Mouse (Mus musculus) stomach, embryonic 14.5 days (tissue): Measurements from ENCODE around the gene Mt4. TPM values are rescaled to one million over a fixed set of nuclear protein-coding genes. Genes with fewer than 3 reads are reported as not detected.

ENCODE experiments used
- ATAC-seq: fragments of 200-750 bp; cut with Nextera tagmentation; 2 replicates; pipeline ENCODE4 v1.8.0; 2017; ENCODE audit warnings: low read depth, moderate TSS enrichment; ENCODE audit not compliant: insufficient number of reproducible peaks, insufficient read depth, low FRiP score
- H3K27ac ChIP-seq: fragments of 300-500 bp; sonication (generic); 2 replicates; pipeline ENCODE4 v1.5.1; 2014; ENCODE audit warnings: mild to moderate bottlenecking, low read length, moderate library complexity, mixed read lengths
- H3K27me3 ChIP-seq: fragments of 300-500 bp; sonication (generic); 2 replicates; pipeline ENCODE4 v1.6.1; 2014; ENCODE audit warnings: low read length, control low read depth, mixed read lengths; ENCODE audit not compliant: control insufficient read depth, insufficient read depth
- H3K36me3 ChIP-seq: fragments of 300-500 bp; sonication (generic); 2 replicates; pipeline ENCODE4 v1.6.1; 2014; ENCODE audit warnings: mild to moderate bottlenecking, control low read depth, low read length, moderate library complexity, mixed read lengths; ENCODE audit not compliant: control insufficient read depth, insufficient read depth
- H3K4me1 ChIP-seq: fragments of 300-500 bp; sonication (generic); 2 replicates; pipeline ENCODE4 v1.6.1; 2014; ENCODE audit warnings: low read length, control low read depth, mixed read lengths; ENCODE audit not compliant: control insufficient read depth, insufficient read depth
- H3K4me2 ChIP-seq: fragments of 300-500 bp; sonication (generic); replicated peaks from 2 replicates; pipeline ENCODE4 v1.6.1; 2014; ENCODE audit warnings: low read depth, low read length, control low read depth
- H3K4me3 ChIP-seq: fragments of 300-500 bp; sonication (generic); 2 replicates; pipeline ENCODE4 v1.5.1; 2014; ENCODE audit warnings: low read depth, low read length, control low read depth
- H3K9ac ChIP-seq: fragments of 300-500 bp; sonication (generic); replicated peaks from 2 replicates; pipeline ENCODE4 v1.6.1; 2014; ENCODE audit warnings: low read depth, mild to moderate bottlenecking, control low read depth, low read length, moderate library complexity, mixed read lengths
- H3K9me3 ChIP-seq: fragments of 300-500 bp; sonication (generic); 2 replicates; pipeline ENCODE4 v1.6.1; 2016; ENCODE audit warnings: low read depth, low read length, control low read depth; ENCODE audit not compliant: control insufficient read depth
- WGBS: fragments of 180-500 bp; shearing (Covaris S2); extraction: QIAGEN DNeasy Blood & Tissue Kit; methylation state at CpG from one replicate; pipeline ENCODE4 v1.1.7; 2014; 5-methylcytosine and 5-hydroxymethylcytosine counted together
- polyA plus RNA-seq: library from polyadenylated mRNA; unstranded; fragments of >200 nt; fragmentation: Nextera tagmentation; extraction: Ambion mirVana; gene quantifications from 2 replicates; pipeline ENCODE4 v1.2.1, GENCODE M21; 2014

Gene Mt4
- polyA plus RNA-seq, 1 experiment from 2014 or later = not detected

GRCm38 (mm10) chr8:94177716-94178390 lies 40.9 kb downstream of the Mt4 start:
- peaks cover 26% of the 10 kb centered on the region; the same call in 1 of the 2 replicates for H3K27me3 ChIP-seq
- H3K9ac ChIP-seq = no peak overlapping the region
- no peak overlapping the region for H3K4me3 ChIP-seq
- WGBS = 68% methylated on average over 7 of the region's 7 CpGs
- no peak for ATAC-seq
- H3K4me1 ChIP-seq = peaks cover 15% of the 10 kb centered on the region; the same call in 1 of the 2 replicates
- no peaks in the 10 kb centered on the region for H3K36me3 ChIP-seq
- no peak overlapping the region for H3K4me2 ChIP-seq
- H3K9me3 ChIP-seq = no peaks in the 10 kb centered on the region
- H3K27ac ChIP-seq = no peak overlapping the region

- peak within 1 kb of the TSS; percentile 44 for H3K4me3 ChIP-seq
- peaks cover 15% of the 10 kb centered on the region; the same call in 1 of the 2 replicates for H3K4me1 ChIP-seq
- H3K9ac ChIP-seq = peak within 1 kb of the TSS; percentile 47
- peak within 1 kb of the TSS; percentile 80 for H3K4me2 ChIP-seq
- peak; percentile 92 for ATAC-seq
- peaks cover 27% of the 10 kb centered on the region for H3K27me3 ChIP-seq
- under 1% methylated on average over 50 of the region's 50 CpGs for WGBS
- no peaks in the 10 kb centered on the region for H3K36me3 ChIP-seq
- H3K27ac ChIP-seq = peak within 1 kb of the TSS; percentile 78
- no peaks in the 10 kb centered on the region for H3K9me3 ChIP-seq
These were observed 42.1 kb downstream of the Mt4 start, which contains the start of gene Mt1 for GRCm38 (mm10) chr8:94178857-94179712. Gene Mt1 (plus strand): TSS chr8:94179082.

GRCm38 (mm10) chr8:94179713-94180560 lies 42.9 kb downstream of the Mt4 start:
- no peak for ATAC-seq
- Histone ChIP-seq H3K27me3 (peaks cover 27% of the 10 kb centered on the region), H3K4me3 (peak overlapping the region; percentile 44), H3K4me2 (peak overlapping the region; percentile 80), H3K9ac (peak overlapping the region; percentile 47), H3K9me3 (no peaks in the 10 kb centered on the region), H3K27ac (peak overlapping the region; percentile 78), H3K4me1 (peaks cover 15% of the 10 kb centered on the region; the same call in 1 of the 2 replicates), H3K36me3 (no peaks in the 10 kb centered on the region)
- WGBS = 7% methylated on average over 25 of the region's 25 CpGs

- no peak overlapping the region for H3K27ac ChIP-seq
- H3K4me2 ChIP-seq = peak overlapping the region; percentile 80
- no peak overlapping the region for H3K9ac ChIP-seq
- peak overlapping the region; percentile 44; the same call in 1 of the 2 replicates for H3K4me3 ChIP-seq
- peaks cover 27% of the 10 kb centered on the region for H3K27me3 ChIP-seq
- no peaks in the 10 kb centered on the region for H3K36me3 ChIP-seq
- H3K9me3 ChIP-seq = no peaks in the 10 kb centered on the region
- H3K4me1 ChIP-seq = peaks cover 15% of the 10 kb centered on the region; the same call in 1 of the 2 replicates
- WGBS = 79% methylated on average over 1 of the region's 1 CpGs
- ATAC-seq = no peak
These were observed 43.5 kb downstream of the Mt4 start for GRCm38 (mm10) chr8:94180561-94180908.

GRCm38 (mm10) chr8:94182055-94182929 lies 45.3 kb downstream of the Mt4 start:
- peaks cover 29% of the 10 kb centered on the region for H3K27me3 ChIP-seq
- H3K9ac ChIP-seq = no peak overlapping the region
- peak overlapping the region; percentile 44 for H3K4me2 ChIP-seq
- no peaks in the 10 kb centered on the region for H3K9me3 ChIP-seq
- no peaks in the 10 kb centered on the region for H3K36me3 ChIP-seq
- peak overlapping the region; percentile 68 for H3K27ac ChIP-seq
- H3K4me1 ChIP-seq = peaks cover 22% of the 10 kb centered on the region; the same call in 1 of the 2 replicates
- ATAC-seq = no peak
- WGBS = 55% methylated on average over 13 of the region's 13 CpGs
- H3K4me3 ChIP-seq = peak overlapping the region; percentile 20; the same call in 1 of the 2 replicates

GRCm38 (mm10) chr8:94183117-94183516 lies 46.1 kb downstream of the Mt4 start:
- peaks cover 26% of the 10 kb centered on the region for H3K27me3 ChIP-seq
- no peaks in the 10 kb centered on the region for H3K9me3 ChIP-seq
- WGBS = 0% methylated on average over 16 of the region's 16 CpGs
- peaks cover 22% of the 10 kb centered on the region; the same call in 1 of the 2 replicates for H3K4me1 ChIP-seq
- peak overlapping the region; percentile 44 for H3K4me2 ChIP-seq
- no peak overlapping the region for H3K9ac ChIP-seq
- H3K4me3 ChIP-seq = peak overlapping the region; percentile 20
- H3K27ac ChIP-seq = peak overlapping the region; percentile 68
- H3K36me3 ChIP-seq = no peaks in the 10 kb centered on the region
- ATAC-seq = peak; percentile 70

- no peak for ATAC-seq
- 0 out of 2 replicates have a peak overlapping the region, but pooled peaks have one; percentile 44 for H3K4me2 ChIP-seq
- WGBS = 22% methylated on average over 12 of the region's 12 CpGs
- no peaks in the 10 kb centered on the region for H3K36me3 ChIP-seq
- no peak overlapping the region for H3K4me3 ChIP-seq
- H3K9ac ChIP-seq = no peak overlapping the region
- H3K27me3 ChIP-seq = peaks cover 20% of the 10 kb centered on the region
- no peaks in the 10 kb centered on the region for H3K9me3 ChIP-seq
- peaks cover 18% of the 10 kb centered on the region; the same call in 1 of the 2 replicates for H3K4me1 ChIP-seq
- peak overlapping the region; percentile 78 for H3K27ac ChIP-seq
These were observed 47.4 kb downstream of the Mt4 start for GRCm38 (mm10) chr8:94184357-94184843.
